Comparison of ENCODE assay signal across 11 mouse cellular contexts in genomic region chr17:52461264-52461663, GRCm38 (mm10).
DNase-seq lines count a peak whose midpoint lies in the region; ATAC-seq and TF ChIP-seq lines count a peak whose summit lies in the region.
"Had no signal": no experiment of that assay in that cellular context is flagged by ENCODE, and none has a peak within 500 bp of the region (broad histone marks: within the 10 kb centered on the region; RNA-seq: fewer than 3 reads in every experiment).

No protein-coding gene starts in this region.

- no peak overlapping the region for H3K9ac ChIP-seq in hindbrain, postnatal 0 days (replicated peaks; ENCODE audit: low read length)
- H3K9ac ChIP-seq: heart, embryonic 13.5 days; liver, embryonic 13.5 days had no signal

- 0 out of 2 replicates have a peak, but pooled peaks have one; percentile 66 for ATAC-seq in hindbrain, postnatal 0 days

- peak; percentile 4 to 9 for DNase-seq in cerebellum, adult 2 months
- no peak for DNase-seq in cerebellum, adult 9-11 months
- DNase-seq in left cerebral cortex, postnatal 10 days (ENCODE audit: extremely low spot score in 1 of 2, low spot score in 2 of 2) = peak; percentile 14 to 25
- no peak for DNase-seq in left cerebral cortex, postnatal 14 days (ENCODE audit: low spot score in 2 of 2)
- peak; percentile 60 for DNase-seq in hindbrain, postnatal 0 days (ENCODE audit: low spot score)
- DNase-seq in thymus, postnatal 10 days (ENCODE audit: low spot score in 2 of 2) = peak; percentile 44 to 54
- DNase-seq in adrenal gland, postnatal 10 days = no peak
- no peak for DNase-seq in ovary, adult 18-20 months (ENCODE audit: low spot score)
- DNase-seq: liver, embryonic 13.5 days; spleen, adult 18-20 months had no signal

- H3K27ac ChIP-seq in cerebellum, adult 2 months (ENCODE audit: insufficient read depth, low read length) = no peak overlapping the region
- no peak overlapping the region for H3K27ac ChIP-seq in hindbrain, postnatal 0 days
- H3K27ac ChIP-seq: heart, embryonic 13.5 days; liver, embryonic 13.5 days had no signal

- no peak overlapping the region for H3K4me3 ChIP-seq in cerebellum, adult 2 months (replicated peaks; ENCODE audit: insufficient read depth, low read depth, low read length)
- H3K4me3 ChIP-seq in hindbrain, postnatal 0 days (ENCODE audit: low read length) = no peak overlapping the region
- H3K4me3 ChIP-seq: heart, embryonic 13.5 days; liver, embryonic 13.5 days had no signal

- H3K27me3 ChIP-seq in cerebellum, adult 2 months (ENCODE audit: control insufficient read depth, insufficient read depth, low read length) = no peaks in the 10 kb centered on the region
- H3K27me3 ChIP-seq in hindbrain, postnatal 0 days (ENCODE audit: insufficient read depth, low read length) = no peaks in the 10 kb centered on the region
- H3K27me3 ChIP-seq: heart, embryonic 13.5 days; liver, embryonic 13.5 days had no signal

- peak overlapping the region; percentile 11; the same call in 1 of the 2 replicates for H3K4me2 ChIP-seq in hindbrain, postnatal 0 days (ENCODE audit: low read depth, low read length)
- H3K4me2 ChIP-seq: heart, embryonic 13.5 days; liver, embryonic 13.5 days had no signal

- TF ChIP-seq CTCF in cerebellum, adult 2 months (IDR thresholded peaks at IDR 0.05; ENCODE audit: borderline replicate concordance, insufficient read depth, low read depth, low read length) = no peak
- TF ChIP-seq CTCF in hindbrain, postnatal 0 days (IDR thresholded peaks at IDR 0.05; ENCODE audit: low read depth) = no peak

- intact Hi-C loops in left cerebral cortex, postnatal 10 days (cut with DNase I) = loop anchor here (5.0 to 10.0 kb wide), 3 partner anchors 649 to 1646 kb away; no protein-coding TSS in a partner anchor
- intact Hi-C loops in left cerebral cortex, postnatal 14 days (cut with DNase I) = loop anchor here (5.0 kb wide), 1 partner anchor 1649 kb away; no protein-coding TSS in a partner anchor

- no peaks in the 10 kb centered on the region for H3K36me3 ChIP-seq in hindbrain, postnatal 0 days (ENCODE audit: insufficient read depth, low read length)
- H3K36me3 ChIP-seq: heart, embryonic 13.5 days; liver, embryonic 13.5 days had no signal

- WGBS in cerebellum, adult 2 months = 34% methylated on average over 11 of the region's 11 CpGs
- 34% methylated on average over 11 of the region's 11 CpGs for WGBS in hindbrain, postnatal 0 days

- no peak for TF ChIP-seq POLR2A in cerebellum, adult 2 months (IDR thresholded peaks at IDR 0.05; ENCODE audit: borderline replicate concordance, insufficient read depth, low read length)

- H3K9me3 ChIP-seq in hindbrain, postnatal 0 days (ENCODE audit: low read length) = no peaks in the 10 kb centered on the region
- H3K9me3 ChIP-seq: heart, embryonic 13.5 days; liver, embryonic 13.5 days had no signal

- 0 out of 2 replicates have a peak, but pooled peaks cover 2% of the 10 kb centered on the region for H3K4me1 ChIP-seq in cerebellum, adult 2 months (ENCODE audit: control insufficient read depth, insufficient read depth, low read length)
- no peaks in the 10 kb centered on the region for H3K4me1 ChIP-seq in hindbrain, postnatal 0 days (ENCODE audit: insufficient read depth, low read length)
- H3K4me1 ChIP-seq: heart, embryonic 13.5 days; liver, embryonic 13.5 days had no signal

Comparison
In these comparisons a context has a peak if more than half of its experiments do, and no peak if none do; other contexts are left out.
1. DNase-seq: peak in cerebellum, adult 2 months (2 of 2), left cerebral cortex, postnatal 10 days (2 of 2), hindbrain, postnatal 0 days (single experiment) and thymus, postnatal 10 days (2 of 2); none in cerebellum, adult 9-11 months (single experiment), left cerebral cortex, postnatal 14 days (0 of 2), adrenal gland, postnatal 10 days (single experiment) and ovary, adult 18-20 months (single experiment).